Mouse (Mus musculus) forebrain, postnatal 0 days (tissue): ENCODE results near the gene Tmod3. TPM values are rescaled to one million over a fixed set of nuclear protein-coding genes. Genes with fewer than 3 reads are reported as not detected.
A peak's percentile ranks its signal among the peaks of the same experiment; 100 is the strongest.

Source experiments
- ATAC-seq: fragments of 200-750 bp; cut with Nextera tagmentation; 2 replicates; pipeline ENCODE4 v1.8.0; 2017; ENCODE audit warnings: mild to moderate bottlenecking, moderate library complexity
- DNase-seq: peaks from one replicate; pipeline ENCODE4 v3.0.0-alpha.2; 2015
- H3K27ac ChIP-seq: fragments of 300-500 bp; sonication (generic); 2 replicates; pipeline ENCODE4 v1.5.1; 2014; ENCODE audit warnings: low read depth, mild to moderate bottlenecking, antibody characterized with exemption, low read length, moderate library complexity, mixed read lengths
- H3K27me3 ChIP-seq: fragments of 300-500 bp; sonication (generic); 2 replicates; pipeline ENCODE4 v1.6.1; 2014; ENCODE audit warnings: mild to moderate bottlenecking, low read length, mixed read lengths; ENCODE audit not compliant: insufficient read depth
- H3K36me3 ChIP-seq: fragments of 300-500 bp; sonication (generic); 2 replicates; pipeline ENCODE4 v1.6.1; 2014; ENCODE audit warnings: mild to moderate bottlenecking, moderate library complexity; ENCODE audit not compliant: insufficient read depth
- H3K4me1 ChIP-seq: fragments of 300-500 bp; sonication (generic); 2 replicates; pipeline ENCODE4 v1.6.1; 2014; ENCODE audit warnings: antibody characterized with exemption; ENCODE audit not compliant: insufficient read depth
- H3K4me2 ChIP-seq: fragments of 300-500 bp; sonication (generic); 2 replicates; pipeline ENCODE4 v1.6.1; 2014; ENCODE audit warnings: low read depth, mild to moderate bottlenecking, moderate library complexity
- H3K4me3 ChIP-seq: fragments of 300-500 bp; sonication (generic); 2 replicates; pipeline ENCODE4 v1.5.1; 2014; ENCODE audit warnings: low read depth, low read length, mixed read lengths
- H3K9ac ChIP-seq: fragments of 300-500 bp; sonication (generic); 2 replicates; pipeline ENCODE4 v1.6.1; 2014; ENCODE audit warnings: mild to moderate bottlenecking
- H3K9me3 ChIP-seq: fragments of 300-500 bp; sonication (generic); 2 replicates; pipeline ENCODE4 v1.6.1; 2016; ENCODE audit warnings: low read length
- CTCF ChIP-seq: sonication (generic); IDR thresholded peaks from 2 replicates; pipeline ENCODE4 v1.5.1; 2016; ENCODE audit warnings: antibody characterized with exemption, control low read depth, low read depth
- WGBS: fragments of 180-500 bp; shearing (Covaris S2); extraction: QIAGEN DNeasy Blood & Tissue Kit; methylation state at CpG from one replicate; pipeline ENCODE4 v1.1.7; 2014; 5-methylcytosine and 5-hydroxymethylcytosine counted together
- polyA plus RNA-seq: library from polyadenylated mRNA; unstranded; fragments of >200 nt; fragmentation: Nextera tagmentation; extraction: Ambion mirVana; gene quantifications from 2 replicates; pipeline ENCODE4 v1.2.1, GENCODE M21; 2015
- total RNA-seq: library from RNA; depleted of rRNA; stranded (reverse); fragments of >200 nt; gene quantifications from 2 replicates; pipeline ENCODE4 v1.2.3, GENCODE M21; 2014

The Tmod3 gene
- total and polyA plus RNA-seq, 2 experiments from 2014 or later = 55.1 to 78.6 TPM

DNA sequence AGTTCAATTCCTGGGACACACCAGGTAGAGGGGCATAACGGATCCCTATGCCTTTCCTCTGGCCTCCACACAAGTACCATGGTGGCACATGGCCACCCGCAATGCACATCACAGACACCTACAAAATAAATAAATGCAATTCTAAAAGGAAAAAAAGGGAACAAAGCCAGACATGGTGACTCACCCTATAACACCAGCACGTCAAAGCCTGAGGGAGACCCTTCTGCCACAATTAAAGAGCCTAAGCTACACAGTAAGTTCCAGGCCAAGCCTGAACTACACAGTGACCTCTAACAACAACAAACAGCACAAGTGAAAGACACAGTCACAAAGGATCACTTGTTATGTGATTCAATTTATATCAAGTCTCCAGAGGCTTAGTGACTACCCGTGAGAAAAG, 5.7 kb downstream of the Tmod3 start:
- no peak overlapping the region for H3K9ac ChIP-seq
- H3K4me1 ChIP-seq = peaks cover 11% of the 10 kb centered on the region
- 54% methylated on average over 4 of the region's 4 CpGs for WGBS
- no peaks in the 10 kb centered on the region for H3K36me3 ChIP-seq
- DNase-seq = no peak
- no peak overlapping the region for H3K27ac ChIP-seq
- no peak overlapping the region for H3K4me2 ChIP-seq
- H3K4me3 ChIP-seq = no peak overlapping the region
- no peaks in the 10 kb centered on the region for H3K27me3 ChIP-seq
- ATAC-seq = no peak
- no peaks in the 10 kb centered on the region for H3K9me3 ChIP-seq
- no peak for TF ChIP-seq CTCF

GRCm38 (mm10) chr9:75551342-75551741, 8.1 kb downstream of the Tmod3 start:
- TF ChIP-seq CTCF = peak; percentile 31; the same call in 1 of the 2 replicates
- H3K27me3 ChIP-seq = no peaks in the 10 kb centered on the region
- no peaks in the 10 kb centered on the region for H3K36me3 ChIP-seq
- no peak overlapping the region for H3K9ac ChIP-seq
- H3K4me2 ChIP-seq = no peak overlapping the region
- no peaks in the 10 kb centered on the region for H3K9me3 ChIP-seq
- ATAC-seq = peak; percentile 32; the same call in 1 of the 2 replicates
- no peak overlapping the region for H3K27ac ChIP-seq
- H3K4me3 ChIP-seq = no peak overlapping the region
- H3K4me1 ChIP-seq = 0 out of 2 replicates have a peak, but pooled peaks cover 3% of the 10 kb centered on the region
- WGBS = 22% methylated on average over 5 of the region's 5 CpGs
- peak; percentile 41 for DNase-seq

DNA sequence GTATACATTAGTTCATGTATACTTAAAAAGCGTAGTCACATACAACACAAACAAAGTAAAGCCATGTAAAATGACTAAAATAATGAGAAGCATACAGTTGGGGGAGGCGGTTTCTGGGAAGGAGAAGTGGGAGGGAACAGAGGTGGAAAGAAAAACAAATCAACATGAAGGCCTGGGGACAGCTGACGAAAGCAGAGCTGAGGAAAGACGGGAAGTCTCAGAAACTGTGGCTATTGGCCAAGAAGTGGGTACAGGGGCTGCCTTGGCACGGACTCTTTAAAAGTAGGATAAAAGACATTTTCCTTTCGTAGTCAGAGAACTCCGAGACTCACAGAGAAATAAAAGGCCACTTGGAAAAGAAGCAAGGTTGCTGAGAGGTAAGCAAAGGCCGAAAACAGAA, 10.4 kb downstream of the Tmod3 start:
- DNase-seq (no peak), ATAC-seq (no peak)
- 35% methylated on average over 8 of the region's 8 CpGs for WGBS

GRCm38 (mm10) chr9:75546885-75547553, 12.4 kb downstream of the Tmod3 start:
- no peak overlapping the region for H3K27ac ChIP-seq
- no peaks in the 10 kb centered on the region for H3K4me1 ChIP-seq
- no peak overlapping the region for H3K4me3 ChIP-seq
- no peak for TF ChIP-seq CTCF
- no peak for ATAC-seq
- H3K36me3 ChIP-seq = no peaks in the 10 kb centered on the region
- DNase-seq = no peak
- no peak overlapping the region for H3K4me2 ChIP-seq
- 85% methylated on average over 12 of the region's 12 CpGs for WGBS
- no peaks in the 10 kb centered on the region for H3K9me3 ChIP-seq
- no peak overlapping the region for H3K9ac ChIP-seq
- H3K27me3 ChIP-seq = no peaks in the 10 kb centered on the region

More for the DNA sequence above, 10.4 kb downstream of the Tmod3 start:
- H3K27ac ChIP-seq = no peak overlapping the region
- H3K4me2 ChIP-seq = no peak overlapping the region
- no peaks in the 10 kb centered on the region for H3K9me3 ChIP-seq
- no peaks in the 10 kb centered on the region for H3K27me3 ChIP-seq
- H3K4me3 ChIP-seq = no peak overlapping the region
- no peak overlapping the region for H3K9ac ChIP-seq
- H3K36me3 ChIP-seq = no peaks in the 10 kb centered on the region
- no peak for TF ChIP-seq CTCF
- H3K4me1 ChIP-seq = no peaks in the 10 kb centered on the region

DNA sequence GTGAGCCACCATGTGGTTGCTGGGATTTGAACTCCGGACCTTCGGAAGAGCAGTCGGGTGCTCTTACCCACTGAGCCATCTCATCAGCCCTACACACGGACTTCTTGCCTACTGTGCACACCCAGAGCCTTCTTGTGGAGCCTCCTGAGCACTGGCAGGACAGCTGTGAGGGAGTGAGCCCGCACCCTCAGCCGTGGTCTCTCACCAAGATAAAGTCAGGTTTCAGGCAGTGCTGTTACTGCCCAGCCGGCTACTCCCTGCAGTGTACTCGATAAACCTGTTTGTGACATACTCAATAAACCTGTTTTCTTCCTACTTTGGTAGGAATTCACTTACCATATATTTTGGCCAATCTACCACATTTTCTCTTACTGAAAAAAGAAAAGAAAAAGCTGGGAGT, 13.9 kb downstream of the Tmod3 start:
- no peaks in the 10 kb centered on the region for H3K27me3 ChIP-seq
- no peak for TF ChIP-seq CTCF
- H3K9ac ChIP-seq = no peak overlapping the region
- no peak for DNase-seq
- no peak overlapping the region for H3K4me2 ChIP-seq
- H3K4me3 ChIP-seq = no peak overlapping the region
- 93% methylated on average over 8 of the region's 8 CpGs for WGBS
- H3K9me3 ChIP-seq = no peaks in the 10 kb centered on the region
- no peak for ATAC-seq
- H3K4me1 ChIP-seq = no peaks in the 10 kb centered on the region
- H3K36me3 ChIP-seq = no peaks in the 10 kb centered on the region
- no peak overlapping the region for H3K27ac ChIP-seq

DNA sequence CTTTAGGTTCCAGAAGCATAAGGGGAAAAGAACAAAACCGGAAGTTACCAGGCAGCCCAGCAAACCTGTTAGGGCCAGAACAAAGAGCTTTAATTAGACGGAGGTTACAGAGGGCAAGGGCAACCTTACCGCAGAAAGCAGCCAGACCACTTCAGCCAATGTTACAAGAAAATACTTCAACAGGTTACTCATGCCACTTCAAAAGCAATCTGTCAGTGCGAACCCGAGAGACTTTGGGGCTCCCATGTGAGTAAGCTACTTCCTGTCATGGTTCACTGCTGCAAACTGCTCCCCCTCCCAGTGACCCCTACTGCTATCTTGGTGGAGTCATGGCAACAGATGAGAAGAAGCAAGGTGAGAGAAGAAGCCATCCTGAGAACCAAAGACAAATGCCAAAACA, 18.0 kb downstream of the Tmod3 start:
- no peaks in the 10 kb centered on the region for H3K27me3 ChIP-seq
- H3K36me3 ChIP-seq = no peaks in the 10 kb centered on the region
- TF ChIP-seq CTCF = no peak
- 23% methylated on average over 5 of the region's 5 CpGs for WGBS
- no peak for DNase-seq
- no peaks in the 10 kb centered on the region for H3K9me3 ChIP-seq
- ATAC-seq = no peak; the same call in 1 of the 2 replicates
- no peak overlapping the region for H3K9ac ChIP-seq
- H3K4me1 ChIP-seq = no peaks in the 10 kb centered on the region
- no peak overlapping the region for H3K4me3 ChIP-seq
- H3K4me2 ChIP-seq = no peak overlapping the region
- H3K27ac ChIP-seq = no peak overlapping the region

- H3K4me3 ChIP-seq = no peak overlapping the region
- H3K27ac ChIP-seq = no peak overlapping the region
- H3K4me1 ChIP-seq = no peaks in the 10 kb centered on the region
- peak; percentile 42 for DNase-seq
- H3K9ac ChIP-seq = no peak overlapping the region
- 19% methylated on average over 1 of the region's 1 CpGs for WGBS
- H3K4me2 ChIP-seq = no peak overlapping the region
- no peaks in the 10 kb centered on the region for H3K27me3 ChIP-seq
- H3K36me3 ChIP-seq = peaks cover 4% of the 10 kb centered on the region; the same call in 1 of the 2 replicates
- peak; percentile 87 for ATAC-seq
- no peaks in the 10 kb centered on the region for H3K9me3 ChIP-seq
- TF ChIP-seq CTCF = no peak
These were observed 23.0 kb downstream of the Tmod3 start for GRCm38 (mm10) chr9:75536422-75536821.
